Mouse (Mus musculus) urinary bladder, postnatal 25 days (tissue): ENCODE measurements around the gene Pitpnc1.
A peak's percentile ranks its signal among the peaks of the same experiment; 100 is the strongest.

Experiments
- DNase-seq: peaks from one replicate; pipeline ENCODE4 v3.0.0; 2022; ENCODE audit warnings: low spot score

Pitpnc1 gene

GRCm38 (mm10) chr11:107373154-107373553 lies 97.3 kb downstream of the Pitpnc1 start:
- DNase-seq = no peak

- DNase-seq = no peak
Observed at GRCm38 (mm10) chr11:107372688-107373087, 97.8 kb downstream of the Pitpnc1 start.

GRCm38 (mm10) chr11:107370476-107370875 lies 100.0 kb downstream of the Pitpnc1 start:
- DNase-seq = no peak

GRCm38 (mm10) chr11:107369661-107370060 lies 100.8 kb downstream of the Pitpnc1 start:
- no peak for DNase-seq

- no peak for DNase-seq
Observed at GRCm38 (mm10) chr11:107365938-107366712, 104.4 kb downstream of the Pitpnc1 start.

- DNase-seq = no peak
Observed at GRCm38 (mm10) chr11:107358695-107359094, 111.8 kb downstream of the Pitpnc1 start.

- no peak for DNase-seq
Observed at GRCm38 (mm10) chr11:107356224-107356623, 114.3 kb downstream of the Pitpnc1 start.

GRCm38 (mm10) chr11:107355526-107355925 lies 115.0 kb downstream of the Pitpnc1 start:
- DNase-seq = no peak

- no peak for DNase-seq
Observed at GRCm38 (mm10) chr11:107354499-107355143, 115.9 kb downstream of the Pitpnc1 start.

- DNase-seq = no peak
Observed at GRCm38 (mm10) chr11:107352596-107352995, 117.9 kb downstream of the Pitpnc1 start.

- no peak for DNase-seq
Observed at GRCm38 (mm10) chr11:107349756-107350155, 120.7 kb downstream of the Pitpnc1 start.

- DNase-seq = no peak
Observed at GRCm38 (mm10) chr11:107343031-107343430, 127.5 kb downstream of the Pitpnc1 start.

GRCm38 (mm10) chr11:107342432-107342831 lies 128.1 kb downstream of the Pitpnc1 start:
- no peak for DNase-seq

GRCm38 (mm10) chr11:107341293-107341692 lies 129.2 kb downstream of the Pitpnc1 start:
- peak; percentile 15 for DNase-seq

GRCm38 (mm10) chr11:107340793-107341192 lies 129.7 kb downstream of the Pitpnc1 start:
- DNase-seq = no peak

- DNase-seq = no peak
Observed at GRCm38 (mm10) chr11:107339224-107339805, 131.2 kb downstream of the Pitpnc1 start.

GRCm38 (mm10) chr11:107337391-107338148 lies 132.9 kb downstream of the Pitpnc1 start:
- no peak for DNase-seq

GRCm38 (mm10) chr11:107335756-107336155 lies 134.7 kb downstream of the Pitpnc1 start:
- DNase-seq = no peak

- no peak for DNase-seq
Observed at GRCm38 (mm10) chr11:107334849-107335484, 135.5 kb downstream of the Pitpnc1 start.

GRCm38 (mm10) chr11:107332905-107333304 lies 137.6 kb downstream of the Pitpnc1 start:
- no peak for DNase-seq

GRCm38 (mm10) chr11:107332332-107332731 lies 138.2 kb downstream of the Pitpnc1 start:
- DNase-seq = no peak

- no peak for DNase-seq
Observed at GRCm38 (mm10) chr11:107331425-107331824, 139.1 kb downstream of the Pitpnc1 start.
